Mouse (Mus musculus): ENCODE data around the gene Rorb. TPM values are rescaled to one million over a fixed set of nuclear protein-coding genes. Genes with fewer than 3 reads are reported as not detected.

Rorb gene
- polyA plus RNA-seq, 1 experiment = not detected

DNA sequence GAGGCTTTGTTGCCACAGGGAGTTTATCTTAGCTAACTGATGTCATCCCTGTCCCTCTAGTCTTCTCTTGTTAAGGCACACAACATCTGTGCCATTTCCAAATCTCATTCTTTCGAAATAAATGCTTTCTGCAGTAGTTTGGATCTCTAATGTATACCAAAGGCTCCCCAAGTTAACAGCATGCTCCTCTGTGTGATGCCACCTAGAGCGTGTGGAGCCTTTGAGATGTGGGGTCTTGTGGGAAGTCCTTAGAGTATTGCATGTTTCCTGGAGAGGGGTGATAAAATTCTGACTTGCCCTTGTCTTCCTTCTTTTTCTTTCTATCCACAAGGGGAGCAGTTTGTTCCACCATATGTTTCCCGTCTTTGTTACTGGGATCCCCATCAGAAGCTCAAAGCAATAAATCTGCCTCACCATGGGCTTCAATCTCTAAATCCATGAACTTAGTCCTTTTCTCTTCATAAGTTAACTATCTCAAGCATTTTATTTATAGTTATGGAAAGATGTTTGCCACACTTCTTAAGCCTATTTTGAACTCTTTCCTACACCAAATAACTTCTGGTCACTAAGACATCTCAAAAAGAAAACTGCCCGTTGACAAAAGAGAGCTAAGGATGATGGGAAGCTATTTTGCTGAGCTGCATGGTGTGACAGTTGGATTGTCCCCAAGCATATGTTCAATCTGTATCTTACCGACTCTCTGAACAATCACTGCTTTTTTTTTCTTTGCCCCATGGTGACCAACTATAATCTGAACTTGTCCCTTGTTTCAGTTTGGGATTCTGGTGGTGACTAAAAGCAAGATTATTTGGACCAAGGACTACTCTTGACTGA lies 76.3 kb downstream of the Rorb start:
- H3K27ac ChIP-seq (ENCODE audit: insufficient read depth, low read depth, low read length) = no peak overlapping the region
- H3K4me3 ChIP-seq (ENCODE audit: insufficient read depth, low read length) = no peak overlapping the region
- TF ChIP-seq CTCF (IDR thresholded peaks at IDR 0.05; ENCODE audit: low read depth, low read length) = no peak
- no peak for TF ChIP-seq POLR2A (IDR thresholded peaks at IDR 0.05; ENCODE audit: borderline replicate concordance, low read depth, low read length)
- no peaks in the 10 kb centered on the region for H3K4me1 ChIP-seq (ENCODE audit: control insufficient read depth, insufficient read depth, low read length)

DNA sequence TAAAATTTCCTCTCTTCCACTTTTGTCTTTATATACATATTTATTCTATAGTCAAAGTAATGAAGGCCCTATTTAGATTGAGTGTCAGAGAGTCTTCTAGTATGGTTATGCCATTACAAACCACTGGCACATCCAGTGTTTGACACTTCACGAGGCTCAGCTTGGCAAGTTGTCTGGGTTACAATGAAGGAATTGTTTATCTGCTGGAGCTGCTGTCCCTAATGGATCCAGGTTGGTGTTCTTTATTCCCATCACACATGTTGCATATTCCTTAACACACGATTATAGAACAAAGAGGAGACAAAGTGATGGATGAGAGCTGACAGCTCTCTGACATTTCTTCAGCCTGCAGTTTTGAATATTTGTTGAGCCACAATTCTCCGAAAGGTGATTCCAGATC lies 77.0 kb downstream of the Rorb start:
- no peak overlapping the region for H3K4me3 ChIP-seq (ENCODE audit: insufficient read depth, low read length)
- H3K4me1 ChIP-seq (ENCODE audit: control insufficient read depth, insufficient read depth, low read length) = no peaks in the 10 kb centered on the region
- H3K27ac ChIP-seq (ENCODE audit: insufficient read depth, low read depth, low read length) = no peak overlapping the region
- TF ChIP-seq CTCF (IDR thresholded peaks at IDR 0.05; ENCODE audit: low read depth, low read length) (no peak), POLR2A (IDR thresholded peaks at IDR 0.05; ENCODE audit: borderline replicate concordance, low read depth, low read length) (no peak)

DNA sequence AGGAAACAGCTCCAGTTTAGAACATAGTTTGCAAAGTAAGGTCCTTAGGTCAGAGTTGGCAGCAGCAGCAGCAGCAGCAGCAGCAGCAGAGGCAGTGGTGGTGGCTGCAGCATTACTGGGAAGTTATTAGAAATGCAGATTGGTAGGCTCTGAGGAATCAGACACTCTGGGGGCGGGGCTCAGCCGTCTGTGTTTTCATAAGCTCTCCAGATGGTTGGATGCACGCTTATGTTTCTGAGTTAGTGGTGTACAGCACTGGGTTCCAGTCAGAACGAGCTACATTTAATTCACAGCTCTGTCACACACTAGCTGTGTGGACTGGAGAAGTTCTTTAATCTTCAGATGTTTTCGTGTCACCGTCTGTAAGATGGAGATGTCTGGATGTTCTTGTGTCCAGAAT lies 105.9 kb downstream of the Rorb start:
- TF ChIP-seq CTCF (IDR thresholded peaks at IDR 0.05; ENCODE audit: low read depth, low read length) = no peak
- no peak for TF ChIP-seq POLR2A (IDR thresholded peaks at IDR 0.05; ENCODE audit: borderline replicate concordance, low read depth, low read length)
- no peak overlapping the region for H3K4me3 ChIP-seq (ENCODE audit: insufficient read depth, low read length)
- H3K27ac ChIP-seq (ENCODE audit: insufficient read depth, low read depth, low read length) = no peak overlapping the region

DNA sequence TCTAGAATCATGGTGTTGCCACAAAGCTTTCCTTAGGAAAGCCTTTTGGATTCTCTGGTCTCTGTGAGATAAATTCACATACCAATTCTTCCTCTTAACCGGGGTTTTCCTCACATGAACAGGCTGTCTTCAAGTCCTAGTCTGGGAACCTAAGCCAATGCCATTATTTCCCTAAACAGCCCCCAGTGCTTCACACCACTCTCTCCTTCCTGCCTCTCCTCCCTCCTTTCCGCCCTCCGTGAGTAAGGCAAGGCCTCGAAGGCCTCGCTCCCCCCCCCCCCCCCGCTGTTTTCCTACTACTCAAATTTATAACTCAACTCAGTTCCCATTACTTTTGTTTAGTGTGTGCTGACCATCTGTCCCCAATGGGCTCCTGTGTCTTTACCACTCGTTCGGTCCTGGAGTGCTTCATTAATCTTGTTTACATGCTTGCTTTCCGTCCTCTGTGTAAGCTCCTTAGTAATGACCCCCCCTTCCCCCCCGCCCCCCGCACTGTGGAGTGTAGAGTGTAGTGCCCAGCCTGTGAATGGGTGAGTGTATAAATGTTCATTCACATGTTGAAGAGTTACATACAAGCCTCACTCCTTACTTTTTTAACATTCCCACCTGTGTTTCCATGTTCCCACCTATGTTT lies 106.9 kb downstream of the Rorb start:
- Histone ChIP-seq H3K4me3 (ENCODE audit: insufficient read depth, low read length) (no peak overlapping the region), H3K4me1 (ENCODE audit: control insufficient read depth, insufficient read depth, low read length) (no peaks in the 10 kb centered on the region), H3K27ac (ENCODE audit: insufficient read depth, low read depth, low read length) (no peak overlapping the region)
- no peak for TF ChIP-seq CTCF (IDR thresholded peaks at IDR 0.05; ENCODE audit: low read depth, low read length)
- TF ChIP-seq POLR2A (IDR thresholded peaks at IDR 0.05; ENCODE audit: borderline replicate concordance, low read depth, low read length) = no peak

More for the DNA sequence above, 105.9 kb downstream of the Rorb start:
- no peaks in the 10 kb centered on the region for H3K4me1 ChIP-seq (ENCODE audit: control insufficient read depth, insufficient read depth, low read length)

DNA sequence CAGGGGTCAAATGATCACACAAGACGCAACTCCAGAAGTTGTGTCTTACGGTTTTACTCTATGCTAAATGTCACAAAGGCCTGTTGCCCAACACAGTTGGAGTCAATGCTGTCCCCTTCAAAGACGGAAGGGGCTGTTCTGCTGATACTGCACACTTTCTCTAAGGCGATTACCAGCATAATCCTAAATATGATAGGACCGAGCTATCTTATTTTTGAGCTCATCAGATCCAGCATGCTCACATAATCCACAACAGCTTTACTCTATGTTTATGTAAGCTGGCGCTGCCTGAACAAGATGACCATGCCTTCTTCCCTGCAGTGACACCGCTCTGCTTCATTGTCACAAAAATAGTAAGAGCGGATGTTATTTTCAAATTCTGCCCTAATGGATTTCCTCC lies 112.0 kb downstream of the Rorb start:
- TF ChIP-seq CTCF (IDR thresholded peaks at IDR 0.05; ENCODE audit: low read depth, low read length) (no peak), POLR2A (IDR thresholded peaks at IDR 0.05; ENCODE audit: borderline replicate concordance, low read depth, low read length) (no peak)
- no peaks in the 10 kb centered on the region for H3K4me1 ChIP-seq (ENCODE audit: control insufficient read depth, insufficient read depth, low read length)
- H3K4me3 ChIP-seq (ENCODE audit: insufficient read depth, low read length) = no peak overlapping the region
- no peak overlapping the region for H3K27ac ChIP-seq (ENCODE audit: insufficient read depth, low read depth, low read length)

DNA sequence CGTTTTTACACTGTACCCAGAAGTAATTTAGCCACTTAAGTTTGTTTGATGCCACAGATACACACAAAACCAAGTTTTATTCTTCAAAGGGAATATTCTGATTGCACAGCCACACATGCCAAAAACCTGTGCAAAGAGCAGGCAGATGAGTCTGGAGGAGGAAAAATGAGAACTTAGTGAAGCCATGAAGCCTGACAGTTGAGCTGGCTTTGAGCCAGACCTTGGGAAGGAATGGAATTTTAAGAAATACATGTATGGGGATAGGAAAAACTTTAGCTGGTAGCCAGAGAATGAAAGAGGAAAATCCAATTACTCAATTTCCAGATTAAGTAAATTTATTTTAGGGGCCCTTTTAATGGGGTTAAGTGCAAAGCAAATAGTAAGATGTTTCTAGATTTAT lies 113.3 kb downstream of the Rorb start:
- Histone ChIP-seq H3K27ac (ENCODE audit: insufficient read depth, low read depth, low read length) (no peak overlapping the region), H3K4me1 (ENCODE audit: control insufficient read depth, insufficient read depth, low read length) (no peaks in the 10 kb centered on the region), H3K4me3 (ENCODE audit: insufficient read depth, low read length) (no peak overlapping the region)
- TF ChIP-seq CTCF (IDR thresholded peaks at IDR 0.05; ENCODE audit: low read depth, low read length) (no peak), POLR2A (IDR thresholded peaks at IDR 0.05; ENCODE audit: borderline replicate concordance, low read depth, low read length) (no peak)

DNA sequence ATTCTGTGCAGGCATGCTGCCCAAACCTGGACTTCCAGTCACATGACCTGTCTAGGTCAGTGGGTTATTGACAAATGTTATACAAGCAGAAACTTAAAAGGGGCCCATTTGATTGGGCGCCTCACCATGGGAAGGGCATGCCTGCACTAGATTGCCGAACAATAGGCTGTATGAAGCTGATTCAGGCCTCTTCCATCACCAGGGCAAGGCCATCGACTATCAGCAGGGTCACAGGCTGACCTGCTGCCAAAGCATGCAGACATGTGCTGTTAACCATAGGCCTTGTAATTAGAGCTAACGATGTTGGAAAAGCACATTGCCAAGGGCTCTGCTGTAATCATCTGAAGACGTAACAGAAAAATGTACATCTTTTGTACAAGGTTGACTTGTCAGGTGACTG lies 131.0 kb downstream of the Rorb start:
- TF ChIP-seq POLR2A (IDR thresholded peaks at IDR 0.05; ENCODE audit: borderline replicate concordance, low read depth, low read length) (no peak), CTCF (IDR thresholded peaks at IDR 0.05; ENCODE audit: low read depth, low read length) (no peak)
- no peak overlapping the region for H3K27ac ChIP-seq (ENCODE audit: insufficient read depth, low read depth, low read length)
- no peak overlapping the region for H3K4me3 ChIP-seq (ENCODE audit: insufficient read depth, low read length)
- H3K4me1 ChIP-seq (ENCODE audit: control insufficient read depth, insufficient read depth, low read length) = no peaks in the 10 kb centered on the region

DNA sequence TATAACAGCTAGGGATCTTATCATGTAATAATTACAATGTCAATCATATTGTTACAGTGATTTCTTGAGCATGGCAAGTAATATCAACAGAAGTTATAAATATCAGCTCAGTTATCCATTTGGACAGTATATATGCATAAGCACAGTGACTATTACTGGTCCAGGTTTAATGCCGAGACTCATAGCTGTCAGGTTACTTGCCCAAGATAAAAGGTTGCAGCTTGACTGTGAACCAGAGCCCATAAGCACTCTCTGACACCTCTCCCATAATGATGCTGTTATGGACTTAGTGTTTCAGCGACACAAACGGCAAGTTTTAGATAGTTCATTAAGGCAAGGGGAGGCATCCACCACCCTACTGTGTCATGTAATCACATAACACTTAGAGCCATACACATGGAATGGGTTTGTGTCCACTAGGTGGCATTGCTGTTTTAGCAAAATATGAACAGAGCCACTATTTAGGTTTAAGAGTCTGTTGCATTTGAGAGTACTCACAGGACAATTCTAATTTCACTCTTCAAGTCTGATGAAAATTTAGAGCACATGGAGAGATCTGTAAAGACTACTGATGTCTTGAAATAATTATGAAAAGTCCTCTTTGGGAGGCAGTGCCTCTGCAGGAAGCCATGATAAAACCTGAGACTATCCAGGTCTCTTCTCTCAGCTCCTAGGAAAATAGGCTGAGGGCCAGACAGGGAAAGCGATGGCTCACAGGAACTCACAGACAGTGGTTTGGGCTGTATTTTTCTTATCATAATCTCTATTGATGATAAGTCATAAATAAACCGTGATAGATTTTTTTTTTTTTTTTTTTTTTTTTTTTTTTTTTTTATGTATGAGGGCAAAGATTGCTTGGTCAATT lies 136.0 kb downstream of the Rorb start:
- Histone ChIP-seq H3K27ac (ENCODE audit: insufficient read depth, low read depth, low read length) (no peak overlapping the region), H3K4me1 (ENCODE audit: control insufficient read depth, insufficient read depth, low read length) (no peaks in the 10 kb centered on the region), H3K4me3 (ENCODE audit: insufficient read depth, low read length) (no peak overlapping the region)
- TF ChIP-seq CTCF (IDR thresholded peaks at IDR 0.05; ENCODE audit: low read depth, low read length) (no peak), POLR2A (IDR thresholded peaks at IDR 0.05; ENCODE audit: borderline replicate concordance, low read depth, low read length) (no peak)

DNA sequence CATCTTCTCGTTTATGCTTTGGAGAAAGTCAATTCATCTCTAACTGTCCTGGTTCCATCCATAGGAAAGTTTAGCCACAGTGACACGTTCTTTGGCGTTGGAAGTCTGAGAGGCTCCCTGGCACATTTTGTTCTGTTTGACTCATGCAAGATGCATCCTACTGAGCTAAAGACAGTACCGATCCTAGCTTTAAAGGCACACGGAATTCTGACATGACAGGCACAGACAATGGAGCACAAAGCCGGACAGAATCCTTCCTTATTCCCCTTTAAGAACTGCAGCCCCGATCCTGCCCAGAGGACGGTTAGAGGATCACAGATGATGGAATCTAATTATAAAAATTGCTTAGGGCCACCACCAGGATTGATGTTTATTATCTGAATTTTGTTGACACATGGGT lies 141.6 kb downstream of the Rorb start:
- no peak overlapping the region for H3K4me3 ChIP-seq (ENCODE audit: insufficient read depth, low read length)
- no peak for TF ChIP-seq CTCF (IDR thresholded peaks at IDR 0.05; ENCODE audit: low read depth, low read length)
- TF ChIP-seq POLR2A (IDR thresholded peaks at IDR 0.05; ENCODE audit: borderline replicate concordance, low read depth, low read length) = no peak
- no peaks in the 10 kb centered on the region for H3K4me1 ChIP-seq (ENCODE audit: control insufficient read depth, insufficient read depth, low read length)
- H3K27ac ChIP-seq (ENCODE audit: insufficient read depth, low read depth, low read length) = no peak overlapping the region
